Mouse (Mus musculus): Measurements from ENCODE around the gene Nepro.

GRCm38 (mm10) chr16:44780751-44781150 lies 56.6 kb downstream of the Nepro start:
- TF ChIP-seq CTCF (IDR thresholded peaks at IDR 0.05; ENCODE audit: control insufficient read depth, insufficient read depth, low read length) (no peak), POLR2A (IDR thresholded peaks at IDR 0.05; ENCODE audit: borderline replicate concordance, control insufficient read depth, low read depth, low read length) (no peak)
